Mouse (Mus musculus): ENCODE data around the gene Pdgfra. TPM values are rescaled to one million over a fixed set of nuclear protein-coding genes. Genes with fewer than 3 reads are reported as not detected.

The Pdgfra gene
- polyA plus RNA-seq, 1 experiment from 2014 or later, result 7.9 TPM

DNA sequence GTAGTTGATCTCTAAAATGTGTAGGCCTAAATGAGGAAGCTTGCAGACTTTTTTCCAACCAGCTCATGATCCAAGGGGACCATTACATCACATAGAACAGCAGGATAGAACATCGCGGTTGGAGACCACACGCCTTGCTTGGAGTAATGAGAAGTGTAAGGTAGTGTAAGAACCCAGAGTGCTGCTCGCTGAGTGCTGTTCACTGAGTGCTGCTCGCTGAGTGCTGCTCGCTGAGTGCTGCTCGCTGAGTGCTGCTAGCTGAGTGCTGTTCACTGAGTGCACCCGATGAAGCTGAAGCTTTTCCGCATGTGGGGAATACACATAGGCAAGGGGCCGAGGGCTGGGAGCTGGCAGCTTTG lies 48.3 kb downstream of the Pdgfra start:
- 90% methylated on average over 10 of the region's 10 CpGs for WGBS
- Histone ChIP-seq H3K4me2 (replicated peaks; ENCODE audit: low read depth) (no peak overlapping the region), H3K4me3 (ENCODE audit: low read depth, low read length) (no peak overlapping the region), H3K9me3 (ENCODE audit: control insufficient read depth, low read length) (no peaks in the 10 kb centered on the region), H3K27me3 (ENCODE audit: control insufficient read depth, insufficient read depth, low read length) (no peaks in the 10 kb centered on the region), H3K36me3 (ENCODE audit: control insufficient read depth, insufficient read depth, low read length) (no peaks in the 10 kb centered on the region), H3K27ac (replicated peaks) (no peak overlapping the region), H3K9ac (ENCODE audit: low read length) (no peak overlapping the region), H3K4me1 (replicated peaks; ENCODE audit: control insufficient read depth, insufficient read depth) (no peaks in the 10 kb centered on the region)
- DNase-seq (ENCODE audit: low spot score), result no peak
- ATAC-seq (ENCODE audit: low FRiP score, low TSS enrichment), result no peak
- TF ChIP-seq CTCF (IDR thresholded peaks at IDR 0.05; ENCODE audit: low read depth) (no peak), EP300 (optimal IDR thresholded peaks at IDR 0.05) (no peak)

DNA sequence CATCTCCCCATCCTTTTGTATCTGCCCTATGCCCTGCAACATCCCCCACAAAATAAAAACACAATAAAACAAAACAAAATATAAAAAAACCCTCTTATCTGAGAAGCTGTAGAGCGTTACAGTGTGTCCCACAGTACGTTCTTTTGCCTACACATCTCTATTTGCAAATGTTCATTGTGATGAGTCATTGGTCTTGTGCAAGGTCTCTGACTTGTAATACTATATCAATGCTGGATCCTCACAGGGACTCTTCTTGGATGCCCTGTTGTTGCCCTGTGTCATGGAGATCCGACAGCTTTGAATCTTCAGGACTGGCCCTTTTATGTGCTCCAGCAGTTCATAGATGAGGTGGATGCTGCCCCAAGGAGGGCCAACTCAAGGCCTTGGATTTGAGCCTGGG lies 55.8 kb downstream of the Pdgfra start:
- no peak overlapping the region for H3K4me3 ChIP-seq (ENCODE audit: low read depth, low read length)
- no peak overlapping the region for H3K27ac ChIP-seq (replicated peaks)
- 68% methylated on average over 3 of the region's 3 CpGs for WGBS
- DNase-seq (ENCODE audit: low spot score) (no peak), ATAC-seq (ENCODE audit: low FRiP score, low TSS enrichment) (no peak)
- no peak for TF ChIP-seq EP300 (optimal IDR thresholded peaks at IDR 0.05)
- TF ChIP-seq CTCF (IDR thresholded peaks at IDR 0.05; ENCODE audit: low read depth), result no peak
- H3K9me3 ChIP-seq (ENCODE audit: control insufficient read depth, low read length), result no peaks in the 10 kb centered on the region
- no peaks in the 10 kb centered on the region for H3K4me1 ChIP-seq (replicated peaks; ENCODE audit: control insufficient read depth, insufficient read depth)
- no peaks in the 10 kb centered on the region for H3K36me3 ChIP-seq (ENCODE audit: control insufficient read depth, insufficient read depth, low read length)
- H3K27me3 ChIP-seq (ENCODE audit: control insufficient read depth, insufficient read depth, low read length), result no peaks in the 10 kb centered on the region
- H3K4me2 ChIP-seq (replicated peaks; ENCODE audit: low read depth), result no peak overlapping the region
- H3K9ac ChIP-seq (ENCODE audit: low read length), result no peak overlapping the region

DNA sequence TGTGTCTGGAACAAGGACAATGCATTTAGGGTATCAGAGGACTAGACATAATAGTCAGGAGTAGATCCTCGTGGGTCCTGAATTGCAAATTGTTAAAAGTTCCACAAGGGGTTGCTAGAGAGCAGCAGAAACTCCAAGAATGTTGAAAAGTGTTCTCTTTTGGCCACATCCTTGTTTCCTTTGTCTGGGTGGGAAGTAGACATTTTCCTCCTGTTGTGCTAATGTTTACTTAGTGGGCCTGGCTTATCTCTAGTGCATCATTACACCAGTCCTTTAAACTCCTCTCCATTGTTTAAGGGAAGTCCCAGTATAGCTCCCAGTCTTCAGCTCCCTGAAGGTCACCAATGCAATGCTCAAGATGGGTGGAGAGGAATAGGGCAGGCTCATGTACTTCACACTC lies 57.9 kb downstream of the Pdgfra start:
- Histone ChIP-seq H3K4me1 (replicated peaks; ENCODE audit: control insufficient read depth, insufficient read depth) (no peaks in the 10 kb centered on the region), H3K9ac (ENCODE audit: low read length) (no peak overlapping the region), H3K27ac (replicated peaks) (no peak overlapping the region), H3K27me3 (ENCODE audit: control insufficient read depth, insufficient read depth, low read length) (no peaks in the 10 kb centered on the region), H3K9me3 (ENCODE audit: control insufficient read depth, low read length) (no peaks in the 10 kb centered on the region), H3K4me2 (replicated peaks; ENCODE audit: low read depth) (no peak overlapping the region), H3K4me3 (ENCODE audit: low read depth, low read length) (no peak overlapping the region), H3K36me3 (ENCODE audit: control insufficient read depth, insufficient read depth, low read length) (no peaks in the 10 kb centered on the region)
- 3% methylated on average over 1 of the region's 1 CpGs for WGBS
- no peak for ATAC-seq (ENCODE audit: low FRiP score, low TSS enrichment)
- no peak for DNase-seq (ENCODE audit: low spot score)
- TF ChIP-seq EP300 (optimal IDR thresholded peaks at IDR 0.05) (no peak), CTCF (IDR thresholded peaks at IDR 0.05; ENCODE audit: low read depth) (peak; percentile 85)

DNA sequence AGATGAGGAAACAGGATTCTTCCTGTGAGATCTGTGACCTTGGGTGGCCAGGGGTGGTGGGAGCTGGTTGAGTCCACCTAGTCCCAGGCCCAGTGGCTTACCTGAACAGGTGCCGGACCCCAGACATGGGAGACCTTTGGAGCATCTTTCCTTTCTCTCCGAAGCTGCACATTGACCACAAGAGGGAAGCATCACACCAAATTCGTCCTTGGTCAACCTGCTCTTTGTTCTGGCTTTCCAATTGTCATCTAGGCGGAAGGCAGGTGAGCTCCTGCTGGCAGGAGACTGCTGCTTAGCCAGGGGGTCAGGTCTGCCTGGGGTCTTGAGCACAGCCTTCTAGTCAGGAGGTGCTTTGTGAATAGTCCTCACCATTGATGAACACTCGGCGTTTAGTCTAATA lies 62.4 kb downstream of the Pdgfra start:
- Histone ChIP-seq H3K4me2 (replicated peaks; ENCODE audit: low read depth) (no peak overlapping the region), H3K9ac (ENCODE audit: low read length) (no peak overlapping the region), H3K36me3 (ENCODE audit: control insufficient read depth, insufficient read depth, low read length) (no peaks in the 10 kb centered on the region), H3K9me3 (ENCODE audit: control insufficient read depth, low read length) (no peaks in the 10 kb centered on the region), H3K4me1 (replicated peaks; ENCODE audit: control insufficient read depth, insufficient read depth) (no peaks in the 10 kb centered on the region), H3K27me3 (ENCODE audit: control insufficient read depth, insufficient read depth, low read length) (no peaks in the 10 kb centered on the region), H3K4me3 (ENCODE audit: low read depth, low read length) (no peak overlapping the region), H3K27ac (replicated peaks) (no peak overlapping the region)
- DNase-seq (ENCODE audit: low spot score) (peak; percentile 41), ATAC-seq (ENCODE audit: low FRiP score, low TSS enrichment) (peak; percentile 63; the same call in 1 of the 2 replicates)
- WGBS, result 50% methylated on average over 6 of the region's 6 CpGs
- TF ChIP-seq CTCF (IDR thresholded peaks at IDR 0.05; ENCODE audit: low read depth) (peak; percentile 82), EP300 (optimal IDR thresholded peaks at IDR 0.05) (no peak)

DNA sequence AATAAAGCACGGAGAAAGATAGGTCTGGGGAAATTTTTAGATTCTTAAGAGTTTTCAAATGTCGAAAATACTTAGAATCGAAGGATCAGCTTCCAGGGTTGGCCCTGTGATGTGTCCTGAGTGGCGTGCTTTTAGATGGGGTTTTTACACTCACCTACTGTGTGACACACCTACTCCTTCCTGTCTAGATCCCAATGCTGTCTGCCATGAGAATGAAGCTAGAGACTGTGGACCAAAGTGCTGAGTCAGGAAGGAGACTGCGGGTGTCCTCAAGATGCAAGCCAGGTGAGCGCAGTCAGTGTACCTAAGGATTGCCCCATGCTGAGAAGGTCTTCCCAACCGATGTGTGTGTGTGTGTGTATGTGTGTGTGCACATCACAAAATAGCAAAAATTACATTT lies 62.8 kb downstream of the Pdgfra start:
- ATAC-seq (ENCODE audit: low FRiP score, low TSS enrichment) (no peak), DNase-seq (ENCODE audit: low spot score) (no peak)
- no peak overlapping the region for H3K4me2 ChIP-seq (replicated peaks; ENCODE audit: low read depth)

DNA sequence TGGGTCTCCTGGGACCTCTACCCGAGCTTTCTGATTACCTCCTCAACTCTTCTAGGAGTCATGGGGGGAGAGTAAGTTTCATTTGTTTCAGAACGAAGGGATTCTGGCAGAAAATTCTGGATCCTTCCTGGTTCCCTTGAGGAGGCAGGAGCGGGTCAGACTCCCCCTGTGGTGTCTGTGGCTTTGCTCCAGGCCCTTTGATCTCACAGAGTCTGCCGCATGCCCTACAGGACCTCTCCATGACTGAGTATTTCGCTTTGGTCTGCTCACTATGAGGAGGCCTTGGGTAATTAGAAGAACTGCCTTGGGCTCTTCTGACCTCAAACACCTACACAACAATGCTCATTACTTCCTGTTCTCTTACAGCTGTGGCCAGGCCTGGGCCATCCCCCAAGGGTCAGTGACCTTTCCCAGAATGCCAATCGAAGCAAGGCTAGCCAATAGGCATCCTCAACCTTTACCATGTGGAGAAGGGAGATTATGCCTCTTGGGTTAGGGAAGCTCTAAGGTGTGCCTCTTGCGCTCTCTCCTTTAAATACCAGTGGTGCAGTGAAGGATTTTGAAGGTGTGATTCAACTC lies 63.7 kb downstream of the Pdgfra start:
- Histone ChIP-seq H3K4me2 (replicated peaks; ENCODE audit: low read depth) (no peak overlapping the region), H3K9me3 (ENCODE audit: control insufficient read depth, low read length) (no peaks in the 10 kb centered on the region), H3K27me3 (ENCODE audit: control insufficient read depth, insufficient read depth, low read length) (no peaks in the 10 kb centered on the region), H3K36me3 (ENCODE audit: control insufficient read depth, insufficient read depth, low read length) (no peaks in the 10 kb centered on the region), H3K27ac (replicated peaks) (no peak overlapping the region), H3K4me3 (ENCODE audit: low read depth, low read length) (no peak overlapping the region), H3K9ac (ENCODE audit: low read length) (no peak overlapping the region), H3K4me1 (replicated peaks; ENCODE audit: control insufficient read depth, insufficient read depth) (no peaks in the 10 kb centered on the region)
- DNase-seq (ENCODE audit: low spot score) (no peak), ATAC-seq (ENCODE audit: low FRiP score, low TSS enrichment) (no peak)
- WGBS, result 76% methylated on average over 7 of the region's 7 CpGs
- TF ChIP-seq CTCF (IDR thresholded peaks at IDR 0.05; ENCODE audit: low read depth) (no peak), EP300 (optimal IDR thresholded peaks at IDR 0.05) (no peak)

More for the DNA sequence above, 62.8 kb downstream of the Pdgfra start:
- H3K4me1 ChIP-seq (replicated peaks; ENCODE audit: control insufficient read depth, insufficient read depth), result no peaks in the 10 kb centered on the region
- H3K27ac ChIP-seq (replicated peaks), result no peak overlapping the region
- no peaks in the 10 kb centered on the region for H3K27me3 ChIP-seq (ENCODE audit: control insufficient read depth, insufficient read depth, low read length)
- no peaks in the 10 kb centered on the region for H3K36me3 ChIP-seq (ENCODE audit: control insufficient read depth, insufficient read depth, low read length)
- WGBS, result 73% methylated on average over 7 of the region's 7 CpGs
- TF ChIP-seq CTCF (IDR thresholded peaks at IDR 0.05; ENCODE audit: low read depth) (no peak), EP300 (optimal IDR thresholded peaks at IDR 0.05) (no peak)
- no peak overlapping the region for H3K4me3 ChIP-seq (ENCODE audit: low read depth, low read length)
- no peaks in the 10 kb centered on the region for H3K9me3 ChIP-seq (ENCODE audit: control insufficient read depth, low read length)
- H3K9ac ChIP-seq (ENCODE audit: low read length), result no peak overlapping the region
